Mouse (Mus musculus): ENCODE data around the gene Slc7a11.

DNA sequence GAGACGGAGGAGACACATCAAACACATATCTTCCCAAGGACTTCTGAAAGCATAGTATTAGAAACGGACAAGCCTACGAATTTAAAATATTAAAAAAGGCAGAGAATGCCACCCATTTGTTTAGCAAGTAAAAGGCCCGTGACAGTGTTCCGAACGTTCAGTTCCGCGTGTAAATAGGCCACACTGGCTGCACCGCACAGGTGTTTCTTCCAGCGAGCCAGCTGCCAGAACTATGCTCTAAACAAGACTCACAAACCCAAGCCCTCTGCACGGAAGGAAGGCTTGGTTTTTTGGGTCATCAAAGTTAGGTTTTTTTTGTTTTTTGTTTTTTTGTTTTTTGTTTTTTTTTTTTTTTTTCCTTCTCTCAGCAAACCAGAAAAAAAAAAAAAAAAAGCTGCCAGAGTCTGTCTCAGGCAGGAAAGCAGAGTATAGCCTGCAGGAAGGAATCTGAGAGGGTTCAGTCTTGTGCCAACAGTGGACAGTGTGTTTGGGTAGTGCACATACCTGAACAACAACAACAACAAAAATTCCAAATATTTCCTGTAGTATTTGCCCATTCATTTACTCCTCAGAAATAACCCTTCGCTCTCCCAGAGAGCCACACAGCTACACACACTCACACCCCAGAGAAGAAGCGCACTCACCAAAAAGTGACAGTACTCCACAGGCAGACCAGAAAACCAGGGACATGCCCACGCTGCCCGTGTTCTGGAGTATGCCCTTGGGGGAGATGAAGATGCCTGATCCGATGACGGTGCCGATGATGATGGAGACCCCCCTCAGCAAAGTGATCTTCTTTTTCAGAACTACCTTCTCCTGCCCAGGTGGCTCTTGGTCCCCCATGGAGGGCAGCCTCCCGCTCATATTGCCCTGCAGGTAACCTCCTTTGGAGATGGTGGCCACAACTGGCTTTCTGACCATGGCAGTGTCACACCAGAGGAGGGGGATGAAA is 797 bp downstream of the Slc7a11 start:
- TF ChIP-seq CTCF (IDR thresholded peaks at IDR 0.05; ENCODE audit: insufficient read depth, low read depth, low read length) (no peak), POLR2A (IDR thresholded peaks at IDR 0.05; ENCODE audit: insufficient read depth, low read depth, low read length) (no peak)
